Mouse (Mus musculus): ENCODE data around the gene Itih4. TPM values are rescaled to one million over a fixed set of nuclear protein-coding genes. Genes with fewer than 3 reads are reported as not detected.

Gene Itih4
- total RNA-seq, 2 experiments from 2014 or later = 0.11 to 0.30 TPM

DNA sequence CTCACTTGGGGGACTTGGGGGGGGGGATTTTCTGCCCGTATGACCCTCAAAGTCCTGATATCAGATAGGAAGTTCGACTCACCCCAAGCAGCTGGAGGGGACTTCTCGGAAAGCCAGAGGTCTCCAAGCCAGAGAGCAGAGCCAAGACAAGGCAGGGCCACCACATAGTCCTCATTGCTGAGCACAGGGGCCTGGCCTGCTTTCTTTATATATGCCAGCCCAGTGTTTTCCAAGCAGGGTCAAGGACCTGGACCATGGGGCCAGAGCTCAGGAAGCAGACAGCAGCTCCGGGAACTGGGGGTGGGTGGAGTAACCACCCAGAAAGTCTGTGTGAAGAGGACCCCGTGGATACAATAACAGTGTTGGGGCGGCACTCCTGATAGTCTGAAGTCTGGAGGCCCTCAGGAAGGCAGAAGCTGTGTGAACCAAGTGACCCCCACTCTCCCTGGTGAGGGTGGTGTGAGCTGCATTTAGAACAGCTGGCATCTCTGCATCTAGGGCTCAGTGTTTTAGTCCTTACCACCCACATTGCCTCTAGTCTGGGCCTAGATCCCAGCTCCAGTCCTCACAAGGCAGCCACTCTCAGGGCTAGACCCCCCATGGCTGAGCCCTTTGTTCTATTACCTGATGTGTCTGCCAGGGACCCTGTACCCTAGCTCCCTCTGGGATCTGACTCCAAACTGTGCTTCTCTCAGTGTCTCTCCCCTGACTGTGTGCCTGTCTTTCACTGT is 37.3 kb downstream of the Itih4 start, which contains the start of gene Itih3:
TSS of gene Itih3 (minus strand) at position 386 of the 731 bp plus-strand sequence.
- peak; percentile 14 to 65 for DNase-seq (ENCODE audit: low spot score in 2 of 2)
- intact Hi-C loops (cut with DNase I) = no loop called here

DNA sequence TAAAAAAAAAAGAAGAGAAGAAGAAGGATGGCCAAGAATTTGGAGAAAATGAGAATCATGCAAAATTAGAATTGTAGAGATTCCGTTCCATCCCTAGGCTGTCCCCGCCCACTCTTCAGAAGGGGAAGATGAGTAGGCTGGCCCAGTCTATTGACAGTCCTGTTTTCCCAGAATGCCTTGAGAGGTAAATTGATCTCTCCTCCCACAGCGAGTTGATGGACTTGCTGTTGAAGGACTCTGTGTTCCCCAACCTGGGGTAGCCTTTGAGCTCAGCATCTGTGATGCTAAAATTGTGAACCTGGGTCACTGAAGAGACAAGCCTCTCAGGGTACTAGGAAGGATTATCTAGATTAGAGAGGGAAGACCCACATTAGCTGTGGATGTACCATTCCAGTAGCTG is 39.2 kb downstream of the Itih4 start:
- intact Hi-C loops (cut with DNase I) = no loop called here

DNA sequence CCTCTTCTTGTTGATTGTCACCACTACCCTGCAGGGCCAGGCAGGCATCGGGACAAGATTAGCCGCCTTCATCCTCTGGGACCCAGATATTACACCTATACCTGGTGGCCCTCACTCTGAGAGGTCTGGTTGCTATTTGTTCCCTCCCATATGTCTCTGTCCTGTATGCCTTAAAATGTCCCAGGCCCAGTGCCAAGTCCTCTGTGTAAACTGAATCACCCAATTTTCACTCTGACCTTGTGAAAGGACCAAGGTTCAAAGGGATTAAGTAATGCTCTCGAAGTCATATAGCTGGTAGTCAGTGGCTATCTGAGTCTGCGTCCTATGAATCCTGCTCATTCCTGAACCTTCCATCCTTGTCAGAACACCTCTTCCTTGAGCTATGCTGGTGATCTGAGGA is 44.1 kb downstream of the Itih4 start:
- DNase-seq (ENCODE audit: low spot score in 2 of 2) = no peak
- intact Hi-C loops (cut with DNase I) = no loop called here

More for the DNA sequence above, 39.2 kb downstream of the Itih4 start:
- DNase-seq (ENCODE audit: low spot score in 2 of 2) = no peak

DNA sequence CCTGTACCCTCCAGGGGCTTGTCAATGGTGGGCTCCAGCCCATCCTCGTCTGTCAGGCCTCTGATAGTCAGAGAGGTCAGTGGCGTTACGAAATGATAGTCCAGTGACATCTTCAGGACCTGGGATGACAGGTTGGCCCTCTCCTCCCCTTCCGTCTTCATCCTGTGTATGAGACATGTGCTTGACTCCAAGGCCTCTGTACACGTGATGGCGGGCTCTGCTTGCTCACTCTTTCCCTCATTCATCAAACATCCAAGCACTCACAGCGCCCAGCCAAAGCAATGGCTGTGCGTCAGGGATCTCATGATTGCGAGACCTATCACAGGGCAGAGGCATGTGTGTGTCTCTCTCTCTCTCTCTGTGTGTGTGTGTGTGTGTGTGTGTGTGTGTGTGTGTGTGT is 47.1 kb downstream of the Itih4 start:
- intact Hi-C loops (cut with DNase I) = no loop called here
- no peak for DNase-seq (ENCODE audit: low spot score in 2 of 2)

- no peak for DNase-seq (ENCODE audit: low spot score in 2 of 2)
- intact Hi-C loops (cut with DNase I) = no loop called here
Measured at GRCm38 (mm10) chr14:30942254-30942653, 56.0 kb downstream of the Itih4 start.

DNA sequence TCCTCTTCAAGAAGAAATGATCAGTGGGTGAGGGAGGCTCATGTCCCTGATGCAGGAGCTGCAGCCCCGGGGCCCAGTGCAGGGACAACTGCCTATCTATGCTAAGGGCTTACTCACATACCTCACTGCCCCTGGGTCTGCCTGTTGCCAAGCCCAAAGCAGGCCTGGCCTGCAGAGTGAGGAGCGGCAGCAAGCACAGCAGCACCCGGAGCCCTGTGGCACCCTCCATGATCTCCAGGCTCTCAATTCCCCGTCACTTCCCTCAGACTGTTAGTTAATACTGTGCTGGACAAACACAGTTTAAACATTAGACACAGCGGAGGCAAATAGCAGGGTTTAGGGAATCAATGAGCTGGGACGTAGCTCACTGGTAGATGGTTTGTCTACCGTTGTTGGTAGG is 56.8 kb downstream of the Itih4 start, which contains the start of gene Itih1:
TSS of gene Itih1 (minus strand) at position 252 of the 400 bp plus-strand sequence.
- DNase-seq (ENCODE audit: low spot score in 2 of 2) = no peak
- intact Hi-C loops (cut with DNase I) = no loop called here

DNA sequence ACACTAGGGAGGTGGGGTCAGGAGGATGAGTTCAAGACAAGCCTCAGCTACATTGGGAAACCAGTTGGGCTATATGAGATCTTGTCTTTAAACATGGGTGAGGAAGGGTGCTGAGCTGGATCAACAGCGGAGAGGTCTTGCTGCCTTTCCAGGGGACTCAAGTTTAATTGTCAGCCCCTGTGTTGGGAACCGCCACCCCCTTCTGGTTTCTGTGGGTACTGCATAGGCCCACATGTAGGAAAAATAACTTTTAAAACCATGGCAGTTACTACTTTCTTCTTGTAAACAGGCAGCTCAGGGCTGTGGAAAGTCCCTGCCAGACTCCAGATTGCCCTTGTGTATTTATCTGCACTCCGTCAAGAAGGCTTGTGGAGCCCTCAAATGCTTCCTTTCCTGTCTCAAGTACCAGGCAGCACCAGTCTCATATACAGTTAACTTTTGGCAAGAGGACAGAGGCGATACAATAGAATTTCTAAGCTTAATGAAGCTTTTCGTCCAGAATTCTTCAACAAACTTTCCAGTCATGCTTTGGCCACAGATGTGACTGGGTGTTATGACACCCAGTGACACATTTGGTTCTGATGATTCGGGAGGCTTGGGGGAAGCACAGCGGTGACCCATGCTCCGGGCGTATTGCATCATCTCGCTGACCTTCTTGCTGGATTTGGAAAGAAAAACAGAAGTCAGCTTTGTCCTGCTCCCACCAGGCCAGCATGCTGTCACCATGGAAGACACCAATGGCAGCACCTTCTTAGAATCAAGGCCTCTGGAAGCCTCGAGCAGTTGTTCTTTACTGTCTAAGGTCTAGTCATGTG is 57.8 kb downstream of the Itih4 start:
- DNase-seq (ENCODE audit: low spot score in 2 of 2) = peak; percentile 64 to 65
- intact Hi-C loops (cut with DNase I) = loop anchor here (2.0 kb wide), 1 partner anchor 77 kb away; no protein-coding TSS in a partner anchor

DNA sequence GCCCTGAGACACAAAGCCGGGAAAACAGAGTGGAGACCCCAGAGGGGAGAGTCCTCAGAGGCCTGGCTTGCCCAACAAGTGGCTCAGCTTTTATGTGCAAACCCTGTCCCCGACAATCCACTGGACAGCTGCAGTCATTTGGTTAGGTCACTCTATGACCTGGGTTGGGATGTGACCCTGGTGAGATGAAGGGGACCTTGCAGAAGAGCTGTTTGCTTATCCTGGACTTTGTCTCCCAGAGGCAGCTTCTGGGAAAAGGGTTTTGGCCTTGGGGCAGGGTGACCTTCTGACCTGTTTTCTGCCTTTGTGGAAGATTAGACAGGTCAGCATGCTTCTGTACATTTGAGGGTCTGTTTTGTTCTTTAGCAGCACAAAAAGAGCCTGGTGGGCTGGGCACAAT is 58.5 kb downstream of the Itih4 start:
- no peak for DNase-seq (ENCODE audit: low spot score in 2 of 2)
- intact Hi-C loops (cut with DNase I) = loop anchor here (2.0 kb wide), 1 partner anchor 78 kb away; no protein-coding TSS in a partner anchor

GRCm38 (mm10) chr14:30949986-30950385 is 63.7 kb downstream of the Itih4 start:
- no peak for DNase-seq (ENCODE audit: low spot score in 2 of 2)
- intact Hi-C loops (cut with DNase I) = loop anchor here (2.0 kb wide), 1 partner anchor 51 kb away; the partner anchor contains the start of genes Glt8d1 and Spcs1

DNA sequence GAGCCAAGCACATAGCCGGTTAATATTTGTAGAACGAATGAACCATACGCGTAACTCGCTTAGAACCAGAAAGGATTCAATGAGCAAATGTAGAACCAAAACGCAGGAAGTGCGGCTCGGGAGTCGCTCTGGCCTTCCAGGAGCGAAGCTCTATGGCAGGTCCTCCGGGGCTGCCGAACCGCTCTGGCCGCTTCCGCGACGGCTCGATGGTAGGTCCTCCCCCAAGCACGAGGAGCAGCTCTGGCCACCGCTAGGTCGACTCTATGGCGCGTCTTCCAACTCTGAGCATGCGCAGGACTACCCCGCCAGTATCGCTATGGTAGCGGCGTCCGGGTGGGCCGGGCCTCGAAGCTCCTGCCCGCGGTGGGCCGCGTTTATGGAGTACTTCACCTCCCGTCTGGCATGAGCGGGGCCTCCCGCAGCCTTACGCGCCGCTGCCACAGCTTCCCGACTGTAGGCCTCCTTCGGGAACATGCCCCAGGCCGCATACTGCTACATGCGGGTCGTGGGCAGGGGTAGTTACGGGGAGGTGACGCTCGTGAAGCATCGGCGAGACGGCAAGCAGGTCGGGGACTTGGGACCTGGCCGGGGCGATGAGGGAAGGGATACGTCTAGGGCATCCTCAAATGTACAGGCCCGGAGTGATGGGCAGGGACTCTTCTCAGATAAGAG is 65.0 kb downstream of the Itih4 start, which contains the start of gene Nek4:
TSS of gene Nek4 (plus strand) at position 224 of the 672 bp plus-strand sequence.
- intact Hi-C loops (cut with DNase I) = loop anchor here (1.0 to 2.0 kb wide), 2 partner anchors 23 to 50 kb away; partner anchors contain the start of genes Glt8d1 and Spcs1
- DNase-seq (ENCODE audit: low spot score in 2 of 2) = peak; percentile 95 to 99

Other genes starting within 250 kb of the Itih4 start
- gene Rft1, start 232.1 kb upstream of the Itih4 start, total RNA-seq (2021) = 10 to 100 TPM; 11.4 to 12.4 TPM
- 10 to 100 TPM; 33.1 to 34.9 TPM for gene Sfmbt1, start 171.6 kb upstream of the Itih4 start, total RNA-seq (2021)
- gene Tmem110, start 60.9 kb upstream of the Itih4 start, total RNA-seq (2021) = 10 to 100 TPM; 18.7 to 21.0 TPM
- gene Mustn1, start 7.3 kb upstream of the Itih4 start, total RNA-seq (2021) = 1 to 10 TPM; 3.1 to 3.8 TPM
- gene Itih3, start 37.3 kb downstream of the Itih4 start, total RNA-seq (2021) = 10 to 100 TPM; 17.2 to 22.3 TPM
- not detected for gene Itih1, start 56.8 kb downstream of the Itih4 start, total RNA-seq (2021)
- gene Nek4, start 64.9 kb downstream of the Itih4 start, total RNA-seq (2021) = 10 to 100 TPM; 15.6 to 18.9 TPM
- gene Glt8d1, start 114.9 kb downstream of the Itih4 start, total RNA-seq (2021) = 10 to 100 TPM; 39.5 to 42.1 TPM
- gene Spcs1, start 115.2 kb downstream of the Itih4 start, total RNA-seq (2021) = 100 to 1,000 TPM; 165 to 185 TPM
- gene Pbrm1, start 132.7 kb downstream of the Itih4 start, total RNA-seq (2021) = 10 to 100 TPM; 56.2 to 58.1 TPM
- gene Gnl3, start 132.7 kb downstream of the Itih4 start, total RNA-seq (2021) = 10 to 100 TPM; 41.9 to 48.9 TPM
- 10 to 100 TPM; 20.4 to 28.4 TPM for gene Smim4, start 242.5 kb downstream of the Itih4 start, total RNA-seq (2021)
- 1 to 10 TPM; 3.3 to 4.1 TPM for gene Nt5dc2, start 244.6 kb downstream of the Itih4 start, total RNA-seq (2021)

All from left cerebral cortex, postnatal 25 days (tissue).